Mouse (Mus musculus) duodenum, adult 2 months (tissue): Measurements from ENCODE around the gene Ap1g2. TPM values are rescaled to one million over a fixed set of nuclear protein-coding genes. Genes with fewer than 3 reads are reported as not detected.

Source experiments
- polyA plus RNA-seq: library from polyadenylated mRNA; depleted of rRNA; stranded (reverse); fragments of >200 nt; gene quantifications from 2 replicates; pipeline ENCODE4 v1.2.3, GENCODE M21; 2012; ENCODE audit warnings: low replicate concordance; rRNA removed

Ap1g2 gene
- polyA plus RNA-seq = 83.8 and 83.9 TPM in 2 replicates

DNA sequence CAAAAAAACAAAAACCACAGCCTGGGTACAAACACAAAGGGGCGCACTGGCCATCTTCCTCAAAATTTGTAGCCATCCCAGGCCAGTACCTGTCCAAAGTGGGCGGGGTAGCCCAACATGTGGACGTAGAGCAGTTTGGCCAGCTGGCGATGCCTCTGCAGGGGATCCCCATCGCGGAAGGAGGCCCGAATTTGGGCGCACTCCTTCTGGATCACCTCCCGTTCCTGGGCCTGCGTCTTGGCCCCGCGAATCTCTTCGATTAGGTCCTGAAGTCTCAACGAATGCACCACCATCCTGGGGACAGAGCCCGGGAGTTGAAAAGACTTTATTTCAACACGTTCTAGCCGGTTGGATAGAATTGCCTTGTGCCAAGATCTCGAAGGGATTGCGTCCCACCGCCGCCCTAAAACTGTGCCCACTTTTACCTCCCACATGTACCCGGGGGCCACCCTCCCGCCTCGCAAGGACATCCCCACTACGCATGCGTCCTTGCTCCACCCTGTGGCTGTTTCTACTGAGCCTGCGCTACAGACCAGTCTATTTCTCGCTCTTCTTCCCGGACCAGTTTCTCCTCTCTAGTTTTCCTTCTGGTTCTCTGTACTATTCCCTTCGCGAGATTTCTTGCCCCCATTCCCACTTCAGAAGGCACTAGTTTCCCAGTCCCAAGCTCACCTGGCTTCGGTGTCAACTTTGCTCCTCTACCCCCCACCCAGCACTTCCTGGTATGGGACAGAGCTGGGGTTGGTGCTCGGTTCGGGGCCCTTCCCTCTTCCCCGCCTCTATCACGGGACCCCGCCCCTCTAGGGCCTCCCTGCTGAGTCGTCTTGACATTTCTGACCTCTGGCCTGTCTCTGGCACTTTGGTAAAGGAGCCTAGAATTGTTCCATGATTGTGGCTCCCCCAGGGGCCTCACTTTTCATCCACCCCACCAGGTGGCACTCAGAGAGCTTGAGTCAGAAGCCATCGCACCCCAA, at the start of gene Ap1g2:
TSS of gene Ap1g2 (minus strand) at position 758 of the 974 bp plus-strand sequence.

DNA sequence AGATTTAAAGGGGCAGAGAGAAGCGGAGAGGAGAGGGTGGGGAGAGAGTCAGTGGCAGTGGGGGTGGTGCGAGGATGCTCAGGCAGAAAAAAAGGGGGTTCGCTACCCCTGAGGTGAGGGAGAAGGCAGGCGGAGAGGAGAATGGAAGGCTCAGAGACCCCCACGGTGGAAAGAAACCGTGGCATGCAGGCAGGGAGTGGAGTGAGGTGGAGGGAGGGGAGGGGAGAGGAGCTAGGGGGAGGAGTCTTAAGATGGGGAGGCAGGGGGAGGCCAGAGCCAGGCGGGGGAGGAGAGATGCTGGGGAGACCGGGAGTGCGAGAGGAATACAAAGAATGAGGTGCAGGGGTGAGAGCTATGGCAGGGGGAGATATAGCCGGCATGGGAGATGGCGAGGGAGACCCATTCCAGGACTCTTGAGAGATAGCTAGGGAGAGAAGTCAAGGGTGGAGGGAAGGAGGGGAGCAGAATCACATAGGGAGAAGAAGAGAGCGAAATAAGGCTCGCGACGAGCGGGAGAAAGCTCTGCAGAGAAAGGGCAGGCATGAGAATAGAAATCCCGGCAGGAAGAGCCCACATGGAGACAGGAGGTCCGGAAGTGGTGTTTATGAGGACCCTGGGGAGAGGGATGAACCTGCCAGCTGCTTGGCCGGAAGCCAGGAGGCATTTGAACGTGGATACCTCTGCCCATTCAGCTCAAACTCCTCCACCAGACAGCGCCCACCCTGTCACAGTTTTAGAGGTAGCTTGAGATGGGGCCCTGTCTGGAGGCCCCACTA, 10.2 kb upstream of the Ap1g2 start, which contains the start of gene Jph4:
TSS of gene Jph4 (minus strand) at position 511 of the 776 bp plus-strand sequence.

DNA sequence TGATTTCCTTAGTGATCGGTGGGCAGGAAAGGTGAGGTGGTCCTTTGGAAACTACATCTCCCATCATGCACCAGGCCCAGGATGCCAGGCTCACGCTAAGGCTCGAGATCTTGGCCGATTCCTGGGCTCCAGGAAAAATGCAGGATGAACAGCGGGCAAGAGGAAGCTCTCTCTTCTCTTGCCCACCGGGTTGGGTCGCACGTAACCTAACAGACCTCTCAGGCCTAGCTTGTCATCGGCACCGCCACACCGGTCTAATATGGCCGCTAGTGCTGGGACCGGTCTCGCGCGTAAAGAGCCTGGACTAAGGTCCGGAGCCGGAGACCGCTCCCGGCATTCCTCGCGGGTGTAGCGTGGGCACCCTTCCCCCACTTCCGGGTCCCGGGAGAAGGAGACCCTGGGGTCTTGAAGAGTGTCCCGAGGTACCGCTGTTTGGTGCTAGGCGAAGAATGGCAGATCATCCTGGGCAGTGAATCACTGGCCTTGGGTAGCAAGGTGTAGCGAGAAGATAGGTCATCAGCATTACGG, 11.6 kb downstream of the Ap1g2 start, which contains the start of gene Thtpa:
TSS of gene Thtpa (plus strand) at position 81 of the 528 bp plus-strand sequence.

DNA sequence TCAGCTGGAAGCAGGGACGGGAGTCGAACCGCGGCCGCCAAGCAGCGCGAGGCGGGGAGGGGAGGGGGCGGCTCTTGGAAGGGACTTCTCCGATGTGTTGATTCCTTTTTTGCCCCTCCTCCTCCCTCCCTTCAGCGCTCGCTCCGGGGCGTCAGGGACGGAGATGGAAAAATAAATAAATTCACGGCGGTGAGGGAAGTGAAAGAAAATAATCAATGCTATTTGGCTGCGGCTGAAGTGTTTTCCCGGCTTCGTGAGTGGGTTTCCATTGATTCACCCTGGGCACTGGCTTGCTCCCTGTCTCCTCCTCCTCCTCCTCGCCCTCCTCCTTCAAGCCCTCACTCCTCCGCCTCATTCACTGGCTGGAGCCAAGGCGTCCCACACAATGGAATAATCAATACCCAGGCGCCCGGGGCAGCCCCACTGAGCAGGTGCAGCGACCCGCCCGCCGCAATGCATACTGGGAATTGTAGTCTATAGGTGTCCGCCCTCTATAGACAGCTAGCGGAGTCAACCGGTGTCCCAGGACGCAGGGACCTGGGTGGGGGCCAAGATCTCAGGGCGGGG, 14.3 kb downstream of the Ap1g2 start, which contains the start of gene Zfhx2:
TSS of gene Zfhx2 (minus strand) at position 314 of the 567 bp plus-strand sequence.

Other genes starting within 250 kb of the Ap1g2 start
- gene Homez, start 235.6 kb downstream of the Ap1g2 start, polyA plus RNA-seq = 1.5 and 2.0 TPM in 2 replicates
- 15.5 and 18.2 TPM in 2 replicates for gene Ppp1r3e, start 229.0 kb downstream of the Ap1g2 start, polyA plus RNA-seq
- gene Bcl2l2, start 223.2 kb downstream of the Ap1g2 start, polyA plus RNA-seq = 31.3 and 48.5 TPM in 2 replicates
- gene Gm20521, start 223.2 kb downstream of the Ap1g2 start, polyA plus RNA-seq = 10.4 and 10.8 TPM in 2 replicates
- 34.7 and 37.9 TPM in 2 replicates for gene Pabpn1, start 214.1 kb downstream of the Ap1g2 start, polyA plus RNA-seq
- gene Slc22a17, start 193.5 kb downstream of the Ap1g2 start, polyA plus RNA-seq = 16.9 and 36.0 TPM in 2 replicates
- gene Efs, start 180.5 kb downstream of the Ap1g2 start, polyA plus RNA-seq = 4.4 and 8.0 TPM in 2 replicates
- gene Il25, start 173.9 kb downstream of the Ap1g2 start, polyA plus RNA-seq = 0.92 TPM in 1 of 2 replicates, not detected in the other
- gene Cmtm5, start 170.3 kb downstream of the Ap1g2 start, polyA plus RNA-seq = 0.79 and 1.8 TPM in 2 replicates
- 0.64 TPM in 1 of 2 replicates, not detected in the other for gene Myh6, start 139.7 kb downstream of the Ap1g2 start, polyA plus RNA-seq
- gene Gm17428, start 129.7 kb downstream of the Ap1g2 start, polyA plus RNA-seq = not detected in 2 replicates
- gene Myh7, start 112.0 kb downstream of the Ap1g2 start, polyA plus RNA-seq = 0.02 and 0.13 TPM in 2 replicates
- 3.6 and 3.8 TPM in 2 replicates for gene Ngdn, start 91.1 kb downstream of the Ap1g2 start, polyA plus RNA-seq
- gene Zfhx2, start 14.3 kb downstream of the Ap1g2 start, polyA plus RNA-seq = 1.5 and 2.4 TPM in 2 replicates
- gene Thtpa, start 11.8 kb downstream of the Ap1g2 start, polyA plus RNA-seq = 4.0 and 4.6 TPM in 2 replicates
- gene Jph4, start 10.3 kb upstream of the Ap1g2 start, polyA plus RNA-seq = 0.69 and 0.84 TPM in 2 replicates
- gene Dhrs2, start 115.4 kb upstream of the Ap1g2 start, polyA plus RNA-seq = not detected in 2 replicates